Mouse (Mus musculus): ENCODE measurements around the gene Rpl6.
"Not testable (repeated sequence)": the region's sequence is repeated elsewhere in the genome, so short reads cannot be mapped to it uniquely, and the experiment has no call there.

Rpl6 gene

GRCm38 (mm10) chr5:121224856-121225255 lies 20.6 kb downstream of the Rpl6 start:
- no peak for DNase-seq (ENCODE audit: low spot score in 2 of 2)

DNA sequence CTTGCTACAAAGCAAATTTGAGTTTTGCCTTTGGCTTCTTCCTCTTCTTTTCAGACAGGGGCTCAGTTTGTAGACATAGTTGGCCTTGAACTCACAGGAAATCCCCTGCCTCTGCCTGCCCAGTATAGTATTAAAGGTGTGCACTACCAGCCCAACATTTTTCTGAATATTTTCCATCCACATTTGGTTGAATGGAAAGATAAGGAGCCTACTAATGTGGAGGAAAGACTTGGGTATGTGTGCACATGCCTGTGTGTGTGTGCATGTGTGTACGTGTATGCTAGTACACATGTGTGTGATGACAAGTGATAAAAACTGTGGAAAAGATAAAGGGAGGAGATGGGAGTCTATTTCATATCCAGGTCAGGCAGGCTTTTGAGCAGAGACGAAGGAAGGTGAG lies 21.6 kb downstream of the Rpl6 start:
- no peak for DNase-seq (ENCODE audit: low spot score in 2 of 2)

DNA sequence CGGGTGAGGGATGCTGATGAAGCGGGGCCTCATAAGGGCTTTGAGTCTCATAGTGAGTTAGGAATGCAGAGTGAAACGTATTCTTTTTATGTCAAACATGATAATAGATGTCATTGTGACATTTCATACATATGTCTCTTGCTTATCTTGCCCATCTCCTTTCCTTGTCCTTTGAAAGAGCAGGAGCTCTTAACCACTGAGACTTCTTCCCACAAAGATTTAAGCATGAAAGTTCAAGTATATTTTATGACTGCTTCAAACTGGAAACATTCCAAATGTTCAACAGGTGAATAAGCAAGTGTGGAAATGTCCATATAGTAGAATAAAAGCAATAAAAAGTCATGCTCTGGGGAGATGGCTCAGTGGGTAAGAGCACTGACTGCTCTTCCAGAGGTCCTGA lies 22.1 kb downstream of the Rpl6 start:
- no peak for DNase-seq (ENCODE audit: low spot score in 2 of 2)

DNA sequence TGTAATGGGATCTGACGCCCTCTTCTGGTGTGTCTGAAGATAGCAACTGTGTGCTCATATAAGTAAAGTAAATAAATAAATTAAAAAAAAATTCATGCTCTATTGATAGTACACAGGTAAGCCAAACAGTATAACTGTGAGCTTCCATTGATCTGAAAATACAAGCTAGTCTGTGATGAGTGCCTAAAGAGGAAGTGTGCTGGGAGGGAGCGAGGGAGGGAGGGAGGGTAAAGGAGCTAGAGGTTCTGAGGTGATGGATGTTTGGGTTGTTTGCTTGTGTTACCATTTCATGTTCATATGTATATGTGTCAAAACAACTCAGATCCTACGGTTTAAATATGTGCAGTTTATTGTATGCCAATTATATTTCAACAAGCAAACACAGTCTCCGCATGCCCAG lies 22.6 kb downstream of the Rpl6 start:
- DNase-seq (ENCODE audit: low spot score in 2 of 2): no peak

DNA sequence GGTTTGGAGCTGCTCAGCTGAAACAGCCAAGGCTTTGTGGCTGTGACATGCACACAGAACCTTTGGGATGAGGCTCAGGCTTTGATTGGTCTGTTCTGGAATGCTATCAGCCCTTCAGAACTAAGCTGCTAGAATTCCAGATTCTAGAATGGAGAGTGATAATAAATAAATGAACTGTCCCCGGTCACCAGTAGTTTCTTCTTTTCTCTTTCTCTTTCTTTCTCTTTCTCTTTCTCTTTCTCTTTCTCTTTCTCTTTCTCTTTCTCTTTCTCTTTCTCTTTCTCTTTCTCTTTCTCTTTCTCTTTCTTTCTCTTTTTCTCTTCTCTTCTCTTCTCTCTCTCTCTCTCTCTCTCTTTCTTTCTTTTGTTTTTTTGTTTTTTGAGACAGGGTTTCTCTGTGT lies 23.0 kb downstream of the Rpl6 start:
- not testable (repeated sequence) for DNase-seq (ENCODE audit: low spot score in 2 of 2)

DNA sequence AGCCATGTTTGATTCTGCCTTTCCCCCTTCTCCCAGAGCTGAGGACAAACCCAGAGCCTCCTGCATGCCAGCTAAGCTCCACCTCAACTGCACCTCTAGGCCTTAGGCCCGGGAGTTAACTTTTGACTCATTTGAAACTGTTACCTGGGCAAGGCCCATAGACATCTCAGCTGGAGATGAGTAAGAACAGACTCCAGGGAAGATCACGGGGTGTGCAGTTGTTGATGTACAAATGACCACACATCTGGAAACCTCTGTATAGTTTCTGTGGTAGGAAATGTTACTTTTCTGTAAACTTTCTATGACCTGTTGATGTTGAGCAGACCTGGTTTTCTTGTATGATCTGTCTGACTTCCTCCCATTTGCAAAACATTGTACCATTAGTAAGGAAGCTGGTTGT lies 24.9 kb downstream of the Rpl6 start:
- no peak for DNase-seq (ENCODE audit: low spot score in 2 of 2)

- no peak for DNase-seq (ENCODE audit: low spot score in 2 of 2)
Observed at GRCm38 (mm10) chr5:121230811-121231210, 26.5 kb downstream of the Rpl6 start.

- DNase-seq (ENCODE audit: low spot score in 2 of 2): no peak
Observed at GRCm38 (mm10) chr5:121232789-121233188, 28.5 kb downstream of the Rpl6 start.

GRCm38 (mm10) chr5:121233726-121234125 lies 29.4 kb downstream of the Rpl6 start:
- DNase-seq (ENCODE audit: low spot score in 2 of 2): no peak

DNA sequence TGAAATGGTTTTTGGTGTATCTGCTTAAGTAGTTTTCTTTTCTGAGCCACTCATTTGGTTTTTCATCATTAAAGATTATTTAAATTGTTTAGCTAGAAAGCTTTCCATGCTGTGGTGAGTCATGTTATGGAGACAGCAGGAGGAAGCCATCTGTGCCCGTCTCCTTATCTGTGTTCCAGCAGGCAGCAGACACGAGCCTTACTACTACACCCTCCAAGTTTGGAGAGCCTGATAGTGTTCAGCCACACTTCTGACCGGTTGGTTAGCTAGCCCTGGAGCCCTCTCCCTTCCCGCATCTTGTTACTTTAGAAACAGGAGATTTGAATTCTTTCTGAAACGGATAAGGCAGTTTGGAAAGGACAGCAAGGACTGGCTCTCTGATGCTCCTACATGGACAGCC lies 31.9 kb downstream of the Rpl6 start:
- peak in 1 of 2 experiments; percentile 20 for DNase-seq (ENCODE audit: low spot score in 2 of 2)

- DNase-seq (ENCODE audit: low spot score in 2 of 2): no peak
Observed at GRCm38 (mm10) chr5:121238208-121238607, 33.9 kb downstream of the Rpl6 start.

DNA sequence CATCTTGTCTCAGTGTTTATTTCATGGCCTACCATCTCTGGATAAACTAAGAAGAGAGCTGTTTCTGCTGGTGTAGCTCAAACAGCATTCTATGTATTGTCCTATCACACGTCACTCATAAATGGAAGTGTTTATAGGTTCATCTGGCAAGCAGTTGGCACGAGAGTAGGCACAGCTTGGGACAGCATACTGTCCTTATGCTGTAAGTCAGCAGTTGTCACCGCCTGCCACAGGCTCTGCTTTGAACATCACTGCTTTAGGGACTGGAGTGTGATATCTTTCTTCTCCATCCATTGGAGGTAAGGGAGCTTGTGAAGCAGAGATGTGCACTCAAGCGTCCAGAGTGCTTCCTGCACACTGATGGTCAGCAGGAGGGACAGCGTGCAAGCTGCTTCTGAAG lies 35.6 kb downstream of the Rpl6 start:
- DNase-seq (ENCODE audit: low spot score in 2 of 2): no peak

GRCm38 (mm10) chr5:121241182-121241581 lies 36.9 kb downstream of the Rpl6 start:
- no peak for DNase-seq (ENCODE audit: low spot score in 2 of 2)

DNA sequence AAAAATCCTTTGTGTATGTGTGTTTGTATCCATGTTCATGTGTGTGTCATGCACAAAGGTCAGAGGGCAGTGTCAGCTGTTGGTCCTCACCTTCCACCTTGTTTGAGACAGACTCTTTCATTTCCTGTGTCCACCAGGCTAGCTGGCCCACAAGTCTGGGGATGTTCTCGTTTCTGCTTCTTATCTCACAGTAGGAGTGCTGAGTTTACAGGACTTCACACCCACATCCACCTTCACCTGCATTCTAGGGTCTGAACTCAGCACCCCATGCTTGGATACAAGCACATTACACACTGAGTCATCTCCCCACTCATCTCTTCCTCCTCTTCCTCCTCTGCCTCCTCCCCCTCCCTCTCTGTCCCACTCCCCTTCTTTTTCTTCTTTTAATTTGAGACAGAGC lies 38.0 kb downstream of the Rpl6 start:
- no peak for DNase-seq (ENCODE audit: low spot score in 2 of 2)

DNA sequence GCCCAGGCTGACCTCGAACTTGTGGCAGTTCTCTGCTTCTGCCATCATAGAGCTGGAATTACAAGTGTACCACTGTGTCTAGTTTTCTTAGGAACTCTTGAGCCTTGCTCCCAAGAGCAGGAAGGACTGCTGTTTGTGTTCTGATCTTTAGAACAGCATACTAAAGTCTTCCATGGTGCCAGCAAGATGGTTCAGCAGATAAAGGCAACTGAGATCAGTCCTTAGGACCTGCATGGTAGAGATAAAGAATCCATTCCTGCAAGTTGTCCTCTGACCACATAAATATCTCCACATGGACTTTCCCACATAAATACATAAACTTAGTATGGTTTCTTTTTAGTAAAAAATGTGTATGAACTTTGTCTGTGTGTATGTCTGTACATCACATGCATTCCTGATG lies 38.4 kb downstream of the Rpl6 start:
- no peak for DNase-seq (ENCODE audit: low spot score in 2 of 2)

GRCm38 (mm10) chr5:121243676-121244364 lies 39.5 kb downstream of the Rpl6 start:
- no peak for DNase-seq (ENCODE audit: low spot score in 2 of 2)

DNA sequence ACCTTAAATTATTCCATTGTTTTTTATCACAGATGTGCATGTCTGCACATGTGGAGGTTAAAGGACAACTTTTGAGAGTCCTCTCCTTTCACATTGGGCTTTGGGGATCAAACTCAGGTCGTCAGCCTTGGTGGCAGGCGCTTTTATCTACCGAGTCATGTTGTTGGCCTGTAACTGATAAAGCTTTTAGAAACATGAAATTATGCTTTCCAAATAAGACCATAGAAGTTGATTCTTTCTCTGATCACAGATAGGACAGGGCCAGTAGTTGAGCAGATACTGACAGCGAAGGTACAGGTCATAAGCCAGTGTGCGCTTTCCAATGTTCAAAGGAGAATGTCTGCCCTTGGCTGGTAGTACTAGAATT lies 40.1 kb downstream of the Rpl6 start:
- no peak for DNase-seq (ENCODE audit: low spot score in 2 of 2)

GRCm38 (mm10) chr5:121245201-121245600 lies 40.9 kb downstream of the Rpl6 start:
- DNase-seq (ENCODE audit: low spot score in 2 of 2): no peak

DNA sequence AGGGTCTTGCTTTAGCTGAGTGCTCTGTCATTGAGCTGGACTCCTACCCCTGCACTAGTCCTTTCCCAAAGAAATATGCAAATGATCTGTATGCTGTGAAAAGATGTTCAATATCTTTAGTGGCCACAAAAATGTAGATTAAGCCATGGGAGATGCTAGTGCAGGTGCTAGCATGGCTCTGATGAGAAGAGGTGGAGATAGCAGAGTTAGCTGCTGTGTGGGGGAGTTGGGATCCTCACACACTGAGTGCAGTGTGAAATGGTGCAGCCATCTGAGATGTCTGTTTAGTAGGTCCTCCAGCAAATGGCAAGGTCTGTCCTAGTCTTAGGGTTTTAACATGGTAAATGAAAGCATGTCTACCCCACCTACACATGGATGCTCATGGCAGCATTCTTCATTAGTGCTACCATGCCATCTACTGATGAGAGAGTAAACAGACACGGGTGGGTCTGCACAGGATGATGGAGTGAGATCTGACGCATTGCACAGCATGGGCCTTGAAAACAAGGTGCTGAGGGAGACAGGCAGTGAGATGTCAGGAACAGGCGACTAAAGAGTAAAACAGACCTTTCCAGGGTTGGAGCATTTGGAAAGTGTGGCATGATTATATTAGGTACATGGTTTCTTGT lies 44.6 kb downstream of the Rpl6 start:
- DNase-seq (ENCODE audit: low spot score in 2 of 2): no peak

- DNase-seq (ENCODE audit: low spot score in 2 of 2): no peak
Observed at GRCm38 (mm10) chr5:121249693-121250092, 45.4 kb downstream of the Rpl6 start.

GRCm38 (mm10) chr5:121251813-121252212 lies 47.5 kb downstream of the Rpl6 start:
- no peak for DNase-seq (ENCODE audit: low spot score in 2 of 2)

DNA sequence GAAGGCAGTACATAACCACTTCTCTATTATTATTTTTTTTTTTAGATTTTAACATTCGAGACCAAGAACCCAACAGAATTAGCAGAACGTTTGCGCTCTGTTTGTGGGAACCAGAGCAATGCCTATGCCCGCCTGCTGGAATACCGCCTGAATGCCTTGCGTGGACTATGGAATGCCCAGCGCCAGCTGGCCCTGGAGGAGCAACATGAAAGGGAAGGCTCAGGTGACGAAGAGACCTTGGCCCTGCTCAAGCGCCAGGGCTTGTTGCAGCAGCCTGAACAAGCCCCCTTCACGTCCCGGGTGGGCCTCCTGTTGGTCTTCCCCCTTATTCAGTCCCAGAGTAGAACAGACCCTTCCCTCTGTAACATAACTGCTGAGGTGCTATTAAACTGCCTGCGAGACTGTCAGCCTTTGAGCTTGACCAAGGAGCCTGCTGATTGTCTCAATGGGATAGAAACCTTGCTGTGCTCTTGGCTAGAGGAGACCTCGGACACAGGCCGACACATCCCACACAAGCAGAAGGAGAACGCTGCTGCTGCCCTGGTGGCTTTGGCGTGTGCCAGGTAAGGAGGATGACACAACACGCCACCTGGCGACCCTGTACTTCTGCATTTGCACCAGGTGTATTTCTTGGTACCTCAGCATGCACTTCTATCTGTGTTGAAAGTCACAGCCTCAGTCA lies 49.7 kb downstream of the Rpl6 start:
- no peak for DNase-seq (ENCODE audit: low spot score in 2 of 2)

DNA sequence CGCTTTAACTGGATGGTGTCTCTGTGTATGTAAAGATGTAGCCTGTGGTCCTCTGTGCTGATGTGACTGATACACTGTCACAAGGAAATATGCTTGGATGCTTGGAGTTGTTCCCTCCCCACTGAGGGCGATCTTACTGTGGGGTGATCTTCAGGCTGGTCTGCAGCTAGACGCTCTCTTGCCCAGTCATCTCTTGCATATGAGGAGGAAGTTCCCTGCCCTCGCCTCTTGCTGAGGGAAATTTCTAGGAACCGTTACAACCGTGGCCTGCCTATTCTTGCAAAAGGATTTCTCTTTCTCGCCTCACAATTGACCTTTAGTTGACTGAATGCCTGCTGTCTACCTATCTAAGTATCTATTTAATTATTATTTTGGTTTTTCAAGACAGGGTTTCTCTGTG lies 50.7 kb downstream of the Rpl6 start:
- DNase-seq (ENCODE audit: low spot score in 2 of 2): no peak
